Mouse (Mus musculus): ENCODE results near the gene Mroh3. TPM values are rescaled to one million over a fixed set of nuclear protein-coding genes. Genes with fewer than 3 reads are reported as not detected.

The Mroh3 gene
- polyA plus RNA-seq (2012; rRNA removed), result 0.13 and 0.20 TPM in 2 replicates

DNA sequence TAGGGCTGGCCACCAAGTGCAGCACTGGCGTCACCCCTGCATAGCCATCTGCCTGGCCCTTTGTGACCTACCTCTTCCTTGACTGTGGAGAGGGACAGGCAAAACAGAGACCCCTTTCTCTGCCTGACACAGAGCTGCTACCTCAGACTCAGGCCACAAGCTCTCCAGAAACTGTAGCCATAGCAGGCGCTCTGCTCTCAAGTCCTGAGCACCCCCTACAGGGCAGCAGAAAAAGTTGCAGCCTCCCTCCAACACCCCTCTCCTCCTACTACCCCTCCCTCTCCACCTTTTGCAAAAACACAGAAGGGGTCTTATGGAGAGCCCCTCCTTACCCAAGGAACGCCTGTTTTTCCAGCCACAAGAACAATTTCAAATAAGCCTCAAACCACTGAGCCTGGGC, at the start of gene Mroh3:
Mroh3 (minus strand) TSS at position 26 of the 400 bp plus-strand sequence.

DNA sequence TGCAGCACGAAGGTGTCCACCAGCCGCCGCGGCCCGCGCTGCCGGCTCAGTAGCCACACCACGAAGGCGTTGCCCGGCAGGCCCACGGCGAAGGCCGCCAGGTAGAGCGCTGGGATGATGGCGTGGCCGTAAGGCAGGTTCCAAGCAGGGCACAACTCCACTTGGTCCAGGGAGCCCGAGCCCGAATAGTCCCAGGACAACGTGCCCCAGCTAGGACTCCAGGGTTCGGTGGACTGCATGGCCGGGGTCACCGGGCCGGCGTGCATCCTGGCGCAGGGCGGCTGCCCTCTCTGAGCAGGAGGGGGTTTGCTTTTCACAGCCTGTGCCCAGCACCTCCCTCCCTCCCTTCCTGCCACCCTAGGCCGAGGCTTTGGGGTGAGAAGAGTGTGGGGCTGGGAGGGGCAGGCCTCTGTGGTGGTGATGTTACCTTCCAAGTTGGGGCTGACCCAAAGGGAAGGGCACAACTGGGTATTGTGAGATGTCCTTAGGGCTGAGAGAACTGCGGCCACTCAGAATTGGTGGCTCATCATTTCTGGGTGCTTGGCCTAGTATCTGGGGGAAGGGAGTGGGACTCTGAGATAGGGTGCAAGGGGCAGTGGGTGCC, 48.1 kb upstream of the Mroh3 start, which contains the start of gene Gpr25:
Gpr25 (minus strand) TSS at position 239 of the 604 bp plus-strand sequence.

DNA sequence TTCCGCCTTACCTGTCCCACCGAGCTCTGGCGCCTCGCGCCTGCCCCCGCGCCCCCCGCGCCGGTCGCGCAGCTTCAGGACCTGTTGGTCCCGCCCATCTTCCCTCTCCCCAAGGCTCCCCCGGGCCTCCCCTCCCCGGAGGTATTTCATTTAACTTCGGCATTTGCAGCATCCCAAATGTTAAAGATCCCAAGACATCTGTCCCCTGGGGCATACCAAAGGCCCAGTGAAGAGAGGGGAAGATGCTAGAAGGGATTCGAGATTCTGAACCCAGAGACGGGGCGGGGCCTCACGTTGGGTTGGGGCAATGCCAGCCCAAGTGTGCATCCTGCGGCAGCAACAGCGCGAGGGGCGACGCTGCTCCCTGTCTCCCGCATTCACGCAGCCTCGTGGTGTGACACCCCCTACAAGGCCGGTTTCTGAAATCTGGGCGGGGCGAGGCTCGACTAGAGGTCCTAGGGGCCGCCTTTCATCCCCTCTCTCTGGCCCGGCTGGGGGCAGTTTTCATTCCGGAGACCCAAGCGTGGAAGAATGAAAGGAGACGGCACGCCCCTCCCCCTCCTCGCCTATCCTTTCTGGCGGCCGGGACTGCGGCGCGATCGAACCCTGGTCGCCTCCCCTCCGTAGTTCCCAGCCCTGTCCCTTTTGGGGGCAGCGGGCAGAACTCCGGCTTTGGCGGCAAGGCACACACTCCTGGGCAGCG, 21.4 kb upstream of the Mroh3 start, which contains the start of gene Inava:
Inava (minus strand) TSS at position 373 of the 703 bp plus-strand sequence.

Other genes starting within 250 kb of the Mroh3 start
- 0.07 and 0.39 TPM in 2 replicates for gene Igfn1, start 206.5 kb downstream of the Mroh3 start, polyA plus RNA-seq (2012; rRNA removed)
- 158 and 172 TPM in 2 replicates for gene Tmem9, start 204.7 kb downstream of the Mroh3 start, polyA plus RNA-seq (2012; rRNA removed)
- gene Ascl5, start 162.0 kb downstream of the Mroh3 start, polyA plus RNA-seq (2012; rRNA removed), result not detected in 2 replicates
- 4.4 and 4.6 TPM in 2 replicates for gene Cacna1s, start 160.1 kb downstream of the Mroh3 start, polyA plus RNA-seq (2012; rRNA removed)
- gene Kif21b, start 81.4 kb downstream of the Mroh3 start, polyA plus RNA-seq (2012; rRNA removed), result 5.1 TPM in 2 replicates
- gene Inava, start 21.4 kb upstream of the Mroh3 start, polyA plus RNA-seq (2012; rRNA removed), result 9.8 and 11.4 TPM in 2 replicates
- gene Gpr25, start 48.0 kb upstream of the Mroh3 start, polyA plus RNA-seq (2012; rRNA removed), result 0.15 and 0.25 TPM in 2 replicates
- 10.9 and 20.2 TPM in 2 replicates for gene Camsap2, start 133.3 kb upstream of the Mroh3 start, polyA plus RNA-seq (2012; rRNA removed)
- gene Ddx59, start 202.4 kb upstream of the Mroh3 start, polyA plus RNA-seq (2012; rRNA removed), result 2.7 and 2.9 TPM in 2 replicates